Mouse (Mus musculus) layer of hippocampus, postnatal 36 days (tissue): ENCODE measurements around the gene Tbc1d13. TPM values are rescaled to one million over a fixed set of nuclear protein-coding genes. Genes with fewer than 3 reads are reported as not detected.

ENCODE experiments used
- DNase-seq, 2 experiments: peaks; one replicate each; pipeline ENCODE4 v3.0.0; 2022
- total RNA-seq, 2 experiments: library from RNA; stranded (reverse); gene quantifications; 2 replicates each; pipeline ENCODE4 v1.2.3; 2021

Tbc1d13 gene
- 10 to 100 TPM; 58.5 to 61.7 TPM for total RNA-seq

DNA sequence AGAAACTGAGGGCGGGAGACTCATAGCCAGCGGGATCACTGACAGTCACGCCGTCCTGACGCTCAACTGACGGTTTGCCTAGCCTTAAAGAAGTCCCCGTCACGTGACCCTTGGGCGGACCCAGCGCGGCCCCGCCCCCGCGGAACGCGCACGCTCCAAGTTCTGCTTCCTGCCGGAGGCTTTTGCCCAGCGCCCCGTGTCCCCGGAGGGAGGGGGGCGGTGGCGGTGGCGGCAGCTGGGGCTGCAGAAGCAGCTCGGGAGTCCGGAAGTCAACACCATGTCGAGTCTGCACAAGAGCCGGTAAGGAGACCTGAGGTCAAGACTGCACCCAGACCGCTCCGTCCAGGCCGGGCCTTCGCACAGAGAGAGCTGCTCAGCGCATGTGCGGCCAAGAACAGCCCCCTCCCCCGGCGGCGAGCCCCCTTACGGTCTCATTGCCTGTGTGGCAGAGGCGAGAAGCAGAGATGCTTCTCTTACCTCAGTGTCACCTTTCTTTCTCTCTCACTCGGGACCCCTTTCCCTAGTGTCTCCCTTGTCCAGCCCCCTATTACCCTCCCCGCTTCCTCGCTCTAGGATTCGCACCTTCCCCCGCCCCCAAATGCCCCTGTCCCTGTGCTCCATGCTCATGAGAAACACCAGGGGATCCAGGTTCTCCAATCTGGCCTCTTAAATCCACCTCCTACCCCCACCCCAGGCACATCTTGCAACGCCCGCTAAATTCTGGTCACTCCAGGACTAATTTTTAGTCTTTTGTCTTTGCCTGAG is at the start of gene Tbc1d13:
TSS of gene Tbc1d13 (plus strand) at position 134 of the 765 bp plus-strand sequence.
- DNase-seq, result peak; percentile 97 to 98

DNA sequence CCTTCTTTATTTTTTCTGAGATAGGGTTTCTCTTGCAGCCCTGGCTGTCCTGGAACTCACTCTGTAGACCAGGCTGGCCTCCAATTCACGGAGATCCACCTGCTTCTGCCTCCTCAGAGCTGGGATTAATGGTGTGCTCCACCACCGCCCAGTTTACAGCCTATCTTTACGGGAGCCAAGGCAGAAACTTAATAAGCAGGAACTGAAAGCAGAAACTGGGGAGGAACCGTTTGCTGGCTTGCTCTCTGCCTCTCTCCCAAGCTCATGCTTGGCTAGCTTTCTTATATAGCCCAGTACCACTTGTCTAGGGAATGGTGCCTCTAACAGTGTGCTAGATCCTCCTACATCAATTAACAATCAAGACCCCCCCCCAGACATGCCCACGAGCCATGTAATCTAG is 49.4 kb upstream of the Tbc1d13 start:
- DNase-seq, result no peak

GRCm38 (mm10) chr2:30084632-30085031 is 48.9 kb upstream of the Tbc1d13 start:
- DNase-seq, result no peak

- no peak for DNase-seq
These were observed 46.2 kb upstream of the Tbc1d13 start for GRCm38 (mm10) chr2:30087310-30087709.

- no peak for DNase-seq
These were observed 42.0 kb upstream of the Tbc1d13 start for GRCm38 (mm10) chr2:30091521-30091920.

DNA sequence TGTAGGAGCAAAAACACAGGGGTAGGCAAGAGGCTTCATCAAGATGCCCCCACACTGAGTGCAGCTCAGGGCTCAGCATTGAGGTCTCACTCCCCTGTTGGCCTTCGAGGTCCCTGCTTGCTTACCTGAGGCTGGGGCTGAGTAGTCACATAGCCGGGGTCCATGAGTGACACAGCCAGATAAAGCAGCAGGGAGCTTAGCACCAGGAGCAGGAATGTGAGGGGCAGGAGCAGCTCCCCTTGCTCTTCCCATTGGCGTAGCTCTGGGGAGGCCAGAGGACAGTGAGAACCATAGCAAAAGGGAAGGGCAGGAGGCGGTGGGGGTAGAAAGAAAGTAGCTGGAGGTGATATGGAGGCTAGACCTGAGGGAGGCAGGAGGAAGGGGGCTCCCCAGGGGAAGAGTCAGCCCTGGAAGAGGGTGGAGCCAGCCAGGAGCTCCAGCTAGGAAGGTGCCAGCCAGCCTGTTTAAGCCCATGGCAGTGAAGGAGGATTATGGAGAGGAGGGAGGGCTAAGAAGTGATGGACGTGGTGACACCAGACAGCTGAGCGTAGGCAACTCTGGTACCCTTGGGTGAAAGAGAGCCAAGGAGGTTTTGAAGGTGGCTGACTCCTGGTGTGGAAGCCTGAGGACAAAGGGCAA is 41.1 kb upstream of the Tbc1d13 start:
- no peak for DNase-seq

- peak; percentile 91 to 94 for DNase-seq
These were observed 39.9 kb upstream of the Tbc1d13 start, which contains the start of gene Zdhhc12 for GRCm38 (mm10) chr2:30093471-30094207. TSS of gene Zdhhc12 (minus strand) at chr2:30093648.

GRCm38 (mm10) chr2:30094208-30094588 is 39.3 kb upstream of the Tbc1d13 start:
- DNase-seq, result no peak

DNA sequence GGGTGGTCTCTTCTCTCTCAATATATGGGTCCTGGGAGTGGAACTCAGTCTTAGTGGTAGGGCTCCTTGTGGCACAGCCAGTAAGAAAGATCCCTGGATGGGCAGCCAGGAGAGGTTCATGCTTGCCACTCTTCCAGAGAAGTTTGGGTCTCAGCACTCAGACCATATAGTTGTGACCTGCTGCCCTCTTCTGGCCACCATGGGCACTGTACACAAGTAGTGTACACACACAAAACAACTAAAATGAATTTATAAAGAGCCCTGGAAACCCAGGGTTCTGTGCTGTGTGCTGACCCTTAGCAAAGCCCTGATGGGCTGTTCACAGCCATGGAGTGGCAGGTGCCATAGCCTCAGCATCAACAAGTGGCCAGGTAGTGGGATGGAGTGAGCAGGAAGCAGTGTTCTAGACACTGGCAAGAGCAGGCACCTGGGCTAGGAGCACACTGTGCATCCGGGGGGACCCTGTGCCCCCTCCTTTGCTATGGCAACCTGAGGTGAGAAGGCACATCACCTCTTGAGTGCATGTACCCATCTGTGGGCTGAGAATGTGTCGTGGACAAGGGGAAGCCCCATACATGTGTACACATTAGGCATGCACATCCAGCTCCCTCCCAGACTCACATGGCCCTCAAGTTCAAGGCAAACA is 37.5 kb upstream of the Tbc1d13 start:
- DNase-seq, result no peak

GRCm38 (mm10) chr2:30100214-30100613 is 33.3 kb upstream of the Tbc1d13 start:
- no peak for DNase-seq

DNA sequence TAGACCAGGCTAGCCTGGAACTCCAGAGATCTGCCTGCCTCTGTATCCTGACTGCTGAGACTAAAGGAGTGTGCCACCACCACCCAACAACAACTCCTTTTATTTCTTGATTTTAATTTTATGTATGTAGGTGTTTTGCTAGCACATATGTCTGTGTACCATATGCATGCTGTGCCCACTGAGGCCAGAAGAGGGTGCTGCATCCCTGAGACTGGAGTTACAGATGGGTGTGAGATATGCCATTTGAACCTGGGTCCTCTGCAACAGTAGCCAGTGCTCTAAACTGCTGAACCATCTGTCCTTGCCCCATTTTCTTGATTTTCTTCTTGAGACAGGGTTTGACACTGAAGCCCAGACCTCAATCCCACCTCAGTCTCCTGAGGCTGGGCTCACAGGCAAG is 27.2 kb upstream of the Tbc1d13 start:
- no peak for DNase-seq

DNA sequence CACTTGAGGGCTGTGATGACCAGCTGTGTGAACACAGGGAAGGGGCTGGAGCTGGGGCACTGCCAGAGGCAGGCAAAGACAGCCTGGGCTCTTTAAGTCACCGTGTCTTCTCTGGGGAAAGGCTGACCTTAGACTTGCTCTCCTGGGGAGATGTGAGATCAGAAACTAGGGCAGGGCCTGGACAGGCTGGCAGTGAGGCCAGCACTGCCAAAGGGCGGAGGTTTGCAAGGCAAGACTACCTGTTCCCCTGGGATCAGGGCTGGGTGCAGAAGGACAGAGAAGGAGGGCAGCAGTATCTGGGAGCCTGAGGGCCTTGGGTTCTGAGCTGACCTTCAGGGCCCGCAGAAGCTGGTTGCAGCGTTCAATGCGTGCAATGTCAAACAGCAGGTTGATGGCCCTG is 25.9 kb upstream of the Tbc1d13 start:
- no peak for DNase-seq

GRCm38 (mm10) chr2:30108260-30108659 is 25.3 kb upstream of the Tbc1d13 start:
- no peak for DNase-seq

DNA sequence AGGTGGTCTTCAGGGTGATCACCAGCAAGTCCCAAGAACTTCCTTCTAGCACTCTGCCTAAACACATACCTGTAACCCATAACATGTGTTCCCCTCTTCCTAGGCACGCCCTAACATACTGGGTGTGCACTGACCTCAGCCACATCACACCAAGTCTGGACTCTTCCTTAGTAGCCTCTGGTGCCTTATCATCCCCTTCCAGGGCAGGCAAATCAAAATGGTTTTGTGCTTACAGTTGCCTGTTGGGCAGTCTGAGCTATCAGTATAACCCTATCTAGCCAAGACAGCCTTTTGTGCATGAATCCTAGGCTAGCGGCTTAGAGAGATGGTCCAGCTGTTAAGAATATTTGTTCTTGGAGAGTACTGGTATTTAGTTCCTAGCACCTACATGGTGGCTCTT is 22.0 kb upstream of the Tbc1d13 start:
- no peak for DNase-seq

DNA sequence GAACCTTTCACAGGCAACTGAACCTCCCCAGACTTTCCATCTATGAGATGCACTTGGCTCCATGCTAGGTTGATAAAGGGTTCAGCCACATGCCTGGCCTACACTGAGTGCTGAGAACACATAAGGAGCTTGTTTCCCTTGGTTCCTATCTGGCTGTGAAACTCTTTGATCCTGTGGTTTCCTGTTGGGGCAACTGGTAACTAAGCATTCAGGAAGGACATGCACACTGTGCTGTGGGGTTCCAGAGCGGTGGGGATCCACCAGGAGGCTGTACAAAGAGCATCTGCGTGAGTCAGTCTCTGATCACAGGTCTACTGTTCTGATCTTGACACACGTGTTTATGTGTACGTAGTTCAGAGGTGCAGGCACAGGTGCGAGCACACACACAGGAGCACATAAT is 21.0 kb upstream of the Tbc1d13 start:
- DNase-seq, result no peak

DNA sequence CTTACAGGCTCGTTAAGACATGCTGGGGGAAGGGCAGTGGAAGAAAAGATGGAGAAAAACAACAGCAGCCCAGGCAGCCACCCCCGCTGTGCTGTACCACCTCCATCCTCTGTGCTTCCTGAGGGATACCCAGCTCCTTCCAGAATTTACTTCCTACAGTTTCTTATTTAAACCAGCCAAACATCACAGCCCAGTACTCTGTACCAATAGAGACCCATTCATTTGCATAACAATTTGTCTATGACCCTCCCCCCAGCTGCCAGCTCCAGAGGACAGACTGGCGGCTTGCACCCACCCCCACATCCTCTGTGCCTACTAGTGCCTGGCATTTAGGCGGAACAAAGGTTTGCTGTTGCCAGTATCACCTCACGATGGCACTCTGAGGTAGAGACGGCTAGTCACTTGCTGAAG is 13.9 kb upstream of the Tbc1d13 start:
- peak; percentile 78 to 82 for DNase-seq

GRCm38 (mm10) chr2:30120269-30120668 is 13.3 kb upstream of the Tbc1d13 start:
- DNase-seq, result no peak

GRCm38 (mm10) chr2:30122766-30123165 is 10.8 kb upstream of the Tbc1d13 start:
- peak; percentile 41 to 55 for DNase-seq

- DNase-seq, result peak in 1 of 2 experiments; percentile 17
These were observed 9.6 kb upstream of the Tbc1d13 start for GRCm38 (mm10) chr2:30123729-30124471.

DNA sequence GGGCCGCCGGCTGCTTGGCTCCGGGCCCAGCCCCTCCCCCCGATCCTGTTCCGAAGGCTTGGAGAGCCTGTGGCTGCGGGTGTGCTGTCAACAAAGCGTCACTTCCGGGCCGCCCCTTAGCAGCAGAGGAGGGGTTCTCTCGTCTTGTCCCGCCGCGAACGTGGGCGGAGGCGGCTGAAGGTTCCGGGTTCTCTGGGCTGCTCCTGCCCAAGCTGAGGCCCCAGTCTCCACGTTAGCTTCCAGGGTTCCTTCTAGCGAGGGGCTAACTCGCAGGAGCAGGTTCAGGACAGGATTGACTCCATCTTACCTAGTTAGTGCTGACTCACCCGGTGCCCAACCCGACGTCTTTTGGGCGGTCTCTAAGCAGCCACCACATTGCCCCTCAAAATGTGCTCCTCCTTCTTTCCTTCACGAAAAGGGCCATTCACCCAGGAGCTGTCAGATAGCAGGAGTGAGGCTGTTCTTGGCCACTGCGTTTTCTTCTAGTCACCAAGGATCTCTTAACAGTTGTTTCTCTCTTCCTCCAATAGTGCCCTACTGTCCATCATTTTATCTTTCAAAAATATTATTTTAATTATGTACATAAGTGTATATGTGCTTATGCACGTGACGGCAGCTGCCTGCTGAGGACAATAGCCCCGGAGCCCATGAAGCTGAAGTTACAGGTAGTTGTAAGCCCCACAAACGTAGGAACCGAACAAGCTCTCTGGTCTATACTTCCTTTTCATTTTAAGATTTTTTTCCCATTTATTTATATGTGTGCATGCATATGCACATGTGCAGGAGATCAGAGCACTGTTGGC is 8.9 kb upstream of the Tbc1d13 start, which contains the start of gene Zer1:
TSS of gene Zer1 (minus strand) at position 114 of the 803 bp plus-strand sequence.
- DNase-seq, result peak; percentile 95 to 96

DNA sequence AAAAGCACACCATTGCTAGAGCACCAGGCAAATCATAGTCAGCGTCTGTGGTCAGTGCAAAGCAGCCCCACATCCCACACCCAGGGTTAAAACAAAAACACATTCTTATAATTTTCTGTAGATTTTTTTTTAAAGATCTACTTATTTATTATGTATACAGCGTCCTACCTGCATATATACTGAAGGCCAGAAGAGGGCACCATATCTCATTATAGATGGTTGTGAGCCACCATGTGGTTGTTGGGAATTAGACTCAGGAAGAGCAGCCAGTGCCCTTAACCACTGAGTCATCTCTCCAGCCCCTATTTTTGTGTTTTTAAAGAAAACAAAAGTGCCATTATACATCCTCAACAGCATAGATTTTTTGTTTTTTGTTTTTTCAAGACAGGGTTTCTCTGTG is 4.8 kb upstream of the Tbc1d13 start:
- DNase-seq, result no peak
